Mouse (Mus musculus): Measurements from ENCODE around the gene Retn. TPM values are rescaled to one million over a fixed set of nuclear protein-coding genes. Genes with fewer than 3 reads are reported as not detected.

The Retn gene
- polyA plus RNA-seq (2014; fragmentation: Illumina TruSeq; extraction: RNeasy Lipid Tissue Mini Kit (QIAGEN cat#74804); ENCODE audit: low replicate concordance), result 3.1 TPM

DNA sequence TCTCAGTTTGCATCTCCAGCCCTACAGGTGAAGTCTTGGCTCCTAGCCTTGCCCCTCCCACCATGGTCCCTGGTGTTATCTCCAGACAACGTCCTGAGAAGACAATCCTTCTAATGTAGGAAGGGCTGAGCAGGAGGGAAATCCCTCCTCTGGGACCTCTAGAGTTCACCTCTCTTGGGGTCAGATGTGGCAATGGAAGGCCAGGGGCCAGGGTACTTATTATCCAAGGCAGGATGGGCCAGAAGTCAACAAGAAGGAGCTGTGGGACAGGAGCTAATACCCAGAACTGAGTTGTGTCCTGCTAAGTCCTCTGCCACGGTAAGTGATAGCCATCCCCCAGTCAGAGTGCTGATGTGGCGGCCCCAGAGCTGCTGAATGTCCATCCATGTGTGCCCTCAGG lies at the start of gene Retn:
Gene Retn, plus strand, starts transcription at position 245 of the 400 bp plus-strand sequence.

GRCm38 (mm10) chr8:3621199-3621970 lies 34.2 kb upstream of the Retn start, which contains the start of the genes Xab2 and Pet100:
TSS of gene Xab2 (minus strand) at chr8:3621316.
TSS of gene Pet100 (plus strand) at chr8:3621548.

GRCm38 (mm10) chr8:3625445-3625844 lies 30.1 kb upstream of the Retn start, which contains the start of gene Pcp2:
TSS of gene Pcp2 (minus strand) at chr8:3625545.

DNA sequence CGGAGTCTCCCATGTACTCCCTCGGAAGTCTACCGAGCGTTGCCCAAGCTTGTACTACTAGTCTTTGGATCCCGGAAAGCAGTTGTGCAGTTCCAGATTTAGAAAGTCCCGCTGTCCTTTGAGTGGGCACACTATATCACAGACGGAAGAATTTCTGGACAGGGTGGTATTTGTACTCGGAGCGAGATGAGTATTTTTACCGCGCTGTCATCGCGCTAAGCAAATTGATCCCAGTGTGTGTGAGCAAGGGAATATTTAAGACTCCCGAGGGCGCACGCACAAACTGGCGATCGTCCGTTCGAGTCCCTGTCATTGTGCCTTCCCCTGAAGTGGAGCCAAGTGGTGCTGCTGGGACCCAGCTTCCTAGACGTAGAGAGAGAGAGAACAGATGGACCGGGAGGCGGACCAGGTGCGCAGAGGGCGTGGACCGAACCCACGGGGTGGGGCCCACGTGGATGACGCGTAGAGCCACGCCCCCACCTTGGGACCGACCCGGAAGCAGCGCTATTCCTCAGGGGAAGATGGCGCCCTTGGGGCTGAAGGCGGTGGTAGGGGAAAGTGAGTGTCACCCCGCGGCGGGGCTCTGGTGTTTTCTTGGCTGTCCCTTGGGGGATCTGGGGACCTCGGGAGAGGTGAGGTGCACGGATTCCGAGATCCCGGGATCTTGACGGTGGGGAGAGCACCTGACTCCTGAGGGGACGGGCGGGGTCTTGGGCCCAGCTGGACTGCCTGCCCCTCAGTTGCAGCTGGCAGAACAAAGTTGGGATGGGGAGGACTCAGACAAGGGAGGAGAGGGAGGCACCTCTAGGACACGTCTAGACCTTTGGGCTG lies 24.7 kb upstream of the Retn start, which contains the start of gene Stxbp2:
Gene Stxbp2, plus strand, starts transcription at position 309 of the 831 bp plus-strand sequence.

GRCm38 (mm10) chr8:3665507-3665906 lies 9.9 kb downstream of the Retn start, which contains the start of gene Mcemp1:
TSS of gene Mcemp1 (plus strand) at chr8:3665754.

GRCm38 (mm10) chr8:3671980-3672491 lies 16.5 kb downstream of the Retn start, which contains the start of gene Fcor:
TSS of gene Fcor (minus strand) at chr8:3672362.

GRCm38 (mm10) chr8:3676131-3676992 lies 20.8 kb downstream of the Retn start, which contains the start of gene Trappc5:
TSS of gene Trappc5 (plus strand) at chr8:3676299.

DNA sequence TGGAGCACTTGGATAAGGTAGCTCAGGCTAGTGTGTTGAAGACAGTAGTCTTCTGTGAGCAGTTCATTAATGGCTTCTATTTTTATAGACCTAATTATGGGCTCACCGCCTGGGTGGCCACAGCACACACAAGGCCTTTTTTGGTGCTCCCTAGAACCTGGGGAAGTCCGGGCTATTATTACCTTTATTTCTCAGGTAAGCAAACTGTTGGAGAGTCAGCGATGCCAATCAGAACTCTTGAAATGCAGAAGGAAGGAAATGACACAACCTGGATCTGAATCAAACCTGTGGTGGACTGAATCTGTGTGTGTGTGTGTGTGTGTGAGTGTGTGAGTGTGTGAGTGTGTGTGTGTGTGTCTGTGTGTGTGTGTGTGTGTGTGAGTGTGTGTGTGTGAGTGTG lies 38.6 kb downstream of the Retn start, which contains the start of gene Fcer2a:
Gene Fcer2a, minus strand, starts transcription at position 55 of the 400 bp plus-strand sequence.

Other genes starting within 250 kb of the Retn start
- 1.3 TPM for gene Pex11g, start 188.1 kb upstream of the Retn start, polyA plus RNA-seq (2014; fragmentation: Illumina TruSeq; extraction: RNeasy Lipid Tissue Mini Kit (QIAGEN cat#74804); ENCODE audit: low replicate concordance)
- gene Tex45, start 184.9 kb upstream of the Retn start, polyA plus RNA-seq (2014; fragmentation: Illumina TruSeq; extraction: RNeasy Lipid Tissue Mini Kit (QIAGEN cat#74804); ENCODE audit: low replicate concordance), result not detected
- 0.52 TPM for gene Zfp358, start 162.6 kb upstream of the Retn start, polyA plus RNA-seq (2014; fragmentation: Illumina TruSeq; extraction: RNeasy Lipid Tissue Mini Kit (QIAGEN cat#74804); ENCODE audit: low replicate concordance)
- gene Mcoln1, start 155.3 kb upstream of the Retn start, polyA plus RNA-seq (2014; fragmentation: Illumina TruSeq; extraction: RNeasy Lipid Tissue Mini Kit (QIAGEN cat#74804); ENCODE audit: low replicate concordance), result 16.9 TPM
- gene Pnpla6, start 140.4 kb upstream of the Retn start, polyA plus RNA-seq (2014; fragmentation: Illumina TruSeq; extraction: RNeasy Lipid Tissue Mini Kit (QIAGEN cat#74804); ENCODE audit: low replicate concordance), result 14.2 TPM
- gene C330021F23Rik, start 87.8 kb upstream of the Retn start, polyA plus RNA-seq (2014; fragmentation: Illumina TruSeq; extraction: RNeasy Lipid Tissue Mini Kit (QIAGEN cat#74804); ENCODE audit: low replicate concordance), result 1.4 TPM
- 2.7 TPM for gene Camsap3, start 68.5 kb upstream of the Retn start, polyA plus RNA-seq (2014; fragmentation: Illumina TruSeq; extraction: RNeasy Lipid Tissue Mini Kit (QIAGEN cat#74804); ENCODE audit: low replicate concordance)
- 0.19 TPM for gene Xab2, start 34.5 kb upstream of the Retn start, polyA plus RNA-seq (2014; fragmentation: Illumina TruSeq; extraction: RNeasy Lipid Tissue Mini Kit (QIAGEN cat#74804); ENCODE audit: low replicate concordance)
- gene Pet100, start 34.2 kb upstream of the Retn start, polyA plus RNA-seq (2014; fragmentation: Illumina TruSeq; extraction: RNeasy Lipid Tissue Mini Kit (QIAGEN cat#74804); ENCODE audit: low replicate concordance), result 4.4 TPM
- gene Pcp2, start 30.2 kb upstream of the Retn start, polyA plus RNA-seq (2014; fragmentation: Illumina TruSeq; extraction: RNeasy Lipid Tissue Mini Kit (QIAGEN cat#74804); ENCODE audit: low replicate concordance), result not detected
- 46.8 TPM for gene Stxbp2, start 24.8 kb upstream of the Retn start, polyA plus RNA-seq (2014; fragmentation: Illumina TruSeq; extraction: RNeasy Lipid Tissue Mini Kit (QIAGEN cat#74804); ENCODE audit: low replicate concordance)
- not detected for gene Mcemp1, start 10.0 kb downstream of the Retn start, polyA plus RNA-seq (2014; fragmentation: Illumina TruSeq; extraction: RNeasy Lipid Tissue Mini Kit (QIAGEN cat#74804); ENCODE audit: low replicate concordance)
- not detected for gene Fcor, start 16.6 kb downstream of the Retn start, polyA plus RNA-seq (2014; fragmentation: Illumina TruSeq; extraction: RNeasy Lipid Tissue Mini Kit (QIAGEN cat#74804); ENCODE audit: low replicate concordance)
- 4.5 TPM for gene Trappc5, start 20.5 kb downstream of the Retn start, polyA plus RNA-seq (2014; fragmentation: Illumina TruSeq; extraction: RNeasy Lipid Tissue Mini Kit (QIAGEN cat#74804); ENCODE audit: low replicate concordance)
- gene Fcer2a, start 38.4 kb downstream of the Retn start, polyA plus RNA-seq (2014; fragmentation: Illumina TruSeq; extraction: RNeasy Lipid Tissue Mini Kit (QIAGEN cat#74804); ENCODE audit: low replicate concordance), result 0.85 TPM
- not detected for gene Clec4g, start 64.9 kb downstream of the Retn start, polyA plus RNA-seq (2014; fragmentation: Illumina TruSeq; extraction: RNeasy Lipid Tissue Mini Kit (QIAGEN cat#74804); ENCODE audit: low replicate concordance)
- 15.9 TPM for gene Cd209a, start 93.2 kb downstream of the Retn start, polyA plus RNA-seq (2014; fragmentation: Illumina TruSeq; extraction: RNeasy Lipid Tissue Mini Kit (QIAGEN cat#74804); ENCODE audit: low replicate concordance)
- 0.37 TPM for gene Cd209e, start 198.5 kb downstream of the Retn start, polyA plus RNA-seq (2014; fragmentation: Illumina TruSeq; extraction: RNeasy Lipid Tissue Mini Kit (QIAGEN cat#74804); ENCODE audit: low replicate concordance)
- gene Cd209d, start 222.8 kb downstream of the Retn start, polyA plus RNA-seq (2014; fragmentation: Illumina TruSeq; extraction: RNeasy Lipid Tissue Mini Kit (QIAGEN cat#74804); ENCODE audit: low replicate concordance), result not detected

Measured in small intestine, adult 10 weeks (tissue).